Mouse (Mus musculus): ENCODE measurements around the gene 4930503B20Rik.

DNA sequence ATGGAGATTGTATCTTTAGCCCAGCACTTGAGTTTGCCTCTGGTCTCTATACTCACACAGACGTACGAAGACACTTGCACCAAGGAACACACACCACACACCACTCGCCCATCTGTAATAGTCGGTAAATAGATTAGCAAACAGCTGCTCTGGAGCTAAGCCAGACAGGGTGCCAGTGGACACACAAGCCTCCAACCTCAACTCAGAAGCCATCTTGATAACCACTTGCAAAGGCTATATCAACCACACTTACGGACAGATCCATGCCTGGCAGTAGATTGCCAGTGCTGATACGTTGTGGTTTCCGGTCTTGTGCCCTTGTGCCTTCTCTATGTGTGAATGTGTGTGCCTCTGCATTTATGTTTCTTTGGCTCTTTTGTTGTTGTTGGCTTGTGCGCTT lies 35.3 kb upstream of the 4930503B20Rik start:
- TF ChIP-seq CTCF (IDR thresholded peaks at IDR 0.05; ENCODE audit: low read depth), result no peak
- TF ChIP-seq EP300 (IDR thresholded peaks at IDR 0.05; ENCODE audit: low read depth), result no peak

Data from heart, postnatal 0 days (tissue).